Mouse (Mus musculus) MEL (cell line): ENCODE measurements around the gene Grip1. TPM values are rescaled to one million over a fixed set of nuclear protein-coding genes. Genes with fewer than 3 reads are reported as not detected.

Experiments used
- DNase-seq: peaks from one replicate; pipeline ENCODE4 v3.0.0; 2011; ENCODE audit warnings: low read depth, low spot score
- H3K27ac ChIP-seq: 2 replicates; pipeline ENCODE4 v1.5.1; 2012; ENCODE audit warnings: low read depth, mild to moderate bottlenecking, control low read depth, low read length, moderate library complexity; ENCODE audit not compliant: control insufficient read depth
- H3K27me3 ChIP-seq, 2 experiments: fragments of 150-350 bp in 1 of 2; sonication (generic) in 1 of 2; 2 replicates each; pipeline ENCODE4 v1.6.1; 2012; ENCODE audit warnings: low read length in 2 of 2, mild to moderate bottlenecking in 2 of 2, improper control_type of control experiment in 1 of 2, moderate library complexity in 1 of 2; ENCODE audit not compliant: insufficient read depth in 2 of 2, control insufficient read depth in 1 of 2
- H3K36me3 ChIP-seq, 2 experiments: 2 replicates each; pipeline ENCODE4 v1.6.1; 2012 to 2014; ENCODE audit warnings: low read length in 2 of 2, improper control_type of control experiment in 1 of 2, inconsistent platforms in 1 of 2, mild to moderate bottlenecking in 1 of 2; ENCODE audit not compliant: insufficient read depth in 2 of 2, control insufficient read depth in 1 of 2
- H3K4me1 ChIP-seq, 2 experiments: fragments of 150-350 bp in 1 of 2; sonication (generic) in 1 of 2; 2 replicates each; pipeline ENCODE4 v1.6.1; 2012; ENCODE audit warnings: low read length in 2 of 2, improper control_type of control experiment in 1 of 2, mild to moderate bottlenecking in 1 of 2; ENCODE audit not compliant: insufficient read depth in 2 of 2, control insufficient read depth in 1 of 2
- H3K4me3 ChIP-seq, 2 experiments: fragments of 150-350 bp in 1 of 2; sonication (generic) in 1 of 2; 2 replicates each; pipeline ENCODE4 v1.5.1; 2012; ENCODE audit warnings: low read depth in 2 of 2, low read length in 2 of 2, mild to moderate bottlenecking in 2 of 2, moderate library complexity in 2 of 2, control low read depth in 1 of 2, improper control_type of control experiment in 1 of 2; ENCODE audit not compliant: control insufficient read depth in 1 of 2, insufficient read depth in 1 of 2
- H3K79me2 ChIP-seq: 2 replicates; pipeline ENCODE4 v1.6.1; 2012; ENCODE audit warnings: mild to moderate bottlenecking, low read length, moderate library complexity; ENCODE audit not compliant: control insufficient read depth, poor library complexity, insufficient read depth
- H3K9ac ChIP-seq: 2 replicates; pipeline ENCODE4 v1.6.1; 2012; ENCODE audit warnings: low read depth, mild to moderate bottlenecking, control low read depth, low read length, moderate library complexity; ENCODE audit not compliant: control insufficient read depth, poor library complexity, severe bottlenecking
- H3K9me3 ChIP-seq: fragments of 150-350 bp; sonication (generic); replicated peaks from 2 replicates; pipeline ENCODE4 v1.6.1; 2012; ENCODE audit warnings: mild to moderate bottlenecking, low read length, improper control_type of control experiment, moderate library complexity; ENCODE audit not compliant: insufficient read depth
- CTCF ChIP-seq, 3 experiments: IDR thresholded peaks in 2 of 3; conservative IDR thresholded peaks in 1 of 3; 2 replicates each; pipeline ENCODE4 v1.5.1; 2011 to 2012; ENCODE audit warnings: low read length in 3 of 3, low read depth in 2 of 3, mild to moderate bottlenecking in 2 of 3, improper control_type of control experiment in 1 of 3, inconsistent platforms in 1 of 3, mixed read lengths in 1 of 3, moderate library complexity in 1 of 3; ENCODE audit not compliant: control insufficient read depth in 1 of 3, insufficient read depth in 1 of 3, poor library complexity in 1 of 3, severe bottlenecking in 1 of 3
- E2F4 ChIP-seq: IDR thresholded peaks from 2 replicates; pipeline ENCODE4 v1.6.1; 2011; ENCODE audit warnings: low read depth, low read length, improper control_type of control experiment, borderline replicate concordance
- ELF1 ChIP-seq: IDR thresholded peaks from 2 replicates; pipeline ENCODE4 v1.6.1; 2014; ENCODE audit warnings: low read depth, mild to moderate bottlenecking, inconsistent platforms, low read length, improper control_type of control experiment, moderate library complexity
- GATA1 ChIP-seq: IDR thresholded peaks from 2 replicates; pipeline ENCODE4 v1.6.1; 2011; ENCODE audit warnings: low read depth, low read length, improper control_type of control experiment
- HCFC1 ChIP-seq: IDR thresholded peaks from 2 replicates; pipeline ENCODE4 v1.6.1; 2012; ENCODE audit warnings: low read depth, mild to moderate bottlenecking, inconsistent platforms, low read length, improper control_type of control experiment, moderate library complexity
- JUND ChIP-seq: IDR thresholded peaks from 2 replicates; pipeline ENCODE4 v1.6.1; 2011; ENCODE audit warnings: low read depth, mild to moderate bottlenecking, improper control_type of control experiment, low read length
- MAX ChIP-seq: IDR thresholded peaks from 2 replicates; pipeline ENCODE4 v1.6.1; 2011; ENCODE audit warnings: low read length, improper control_type of control experiment
- NELFE ChIP-seq: IDR thresholded peaks from 2 replicates; pipeline ENCODE4 v1.6.1; 2011; ENCODE audit warnings: low read depth, low read length, improper control_type of control experiment
- POLR2AphosphoS2 ChIP-seq: IDR thresholded peaks from 2 replicates; pipeline ENCODE4 v1.6.1; 2011; ENCODE audit warnings: low read length, improper control_type of control experiment
- POLR2AphosphoS5 ChIP-seq: IDR thresholded peaks from 2 replicates; pipeline ENCODE4 v1.6.1; 2012; ENCODE audit warnings: low read depth, borderline replicate concordance, mild to moderate bottlenecking, inconsistent platforms, low read length, moderate library complexity, mixed read lengths
- RCOR1 ChIP-seq: IDR thresholded peaks from 2 replicates; pipeline ENCODE4 v1.6.1; 2012; ENCODE audit warnings: low read depth, mild to moderate bottlenecking, inconsistent platforms, low read length, improper control_type of control experiment
- SMC3 ChIP-seq: IDR thresholded peaks from 2 replicates; pipeline ENCODE4 v1.6.1; 2011; ENCODE audit warnings: low read depth, low read length, improper control_type of control experiment
- TAL1 ChIP-seq: IDR thresholded peaks from 2 replicates; pipeline ENCODE4 v1.6.1; 2012; ENCODE audit warnings: mild to moderate bottlenecking, inconsistent platforms, low read length, moderate library complexity, mixed read lengths
- TBP ChIP-seq: IDR thresholded peaks from 2 replicates; pipeline ENCODE4 v1.8.0; 2011; ENCODE audit warnings: low read depth, low read length, improper control_type of control experiment
- TCF12 ChIP-seq: IDR thresholded peaks from 2 replicates; pipeline ENCODE4 v1.6.1; 2014; ENCODE audit warnings: low read depth, mild to moderate bottlenecking, inconsistent platforms, low read length, improper control_type of control experiment, moderate library complexity
- USF1 ChIP-seq: IDR thresholded peaks from 2 replicates; pipeline ENCODE4 v1.6.1; 2014; ENCODE audit warnings: low read depth, mild to moderate bottlenecking, inconsistent platforms, low read length, improper control_type of control experiment, moderate library complexity
- USF2 ChIP-seq, 2 experiments: IDR thresholded peaks; 2 replicates each; pipeline ENCODE4 v1.6.1; 2011 to 2012; ENCODE audit warnings: improper control_type of control experiment in 2 of 2, low read length in 2 of 2, borderline replicate concordance in 1 of 2, inconsistent platforms in 1 of 2, low read depth in 1 of 2, mild to moderate bottlenecking in 1 of 2; ENCODE audit not compliant: insufficient read depth in 1 of 2
- ZC3H11A ChIP-seq: IDR thresholded peaks from 2 replicates; pipeline ENCODE4 v1.6.1; 2012; ENCODE audit warnings: low read depth, mild to moderate bottlenecking, inconsistent platforms, low read length, improper control_type of control experiment
- ZKSCAN1 ChIP-seq: IDR thresholded peaks from 2 replicates; pipeline ENCODE4 v1.6.1; 2012; ENCODE audit warnings: low read depth, mild to moderate bottlenecking, inconsistent platforms, low read length, improper control_type of control experiment, moderate library complexity
- ZMIZ1 ChIP-seq: IDR thresholded peaks from 2 replicates; pipeline ENCODE4 v1.6.1; 2012; ENCODE audit warnings: low read depth, mild to moderate bottlenecking, inconsistent platforms, low read length, improper control_type of control experiment, moderate library complexity
- polyA plus RNA-seq, 2 experiments: library from polyadenylated mRNA; stranded (reverse) in 1 of 2; unstranded in 1 of 2; fragments of >175 nt in 1 of 2; fragments of >200 nt in 1 of 2; gene quantifications; 2 replicates each; pipeline versions ENCODE4 v1.2.1 to v1.2.4; 2012; ENCODE audit warnings: low replicate concordance in 2 of 2, low read depth in 1 of 2; ENCODE audit not compliant: insufficient read length in 2 of 2, insufficient read depth in 1 of 2, missing spikeins in 1 of 2
- total RNA-seq: library from RNA; depleted of rRNA; stranded (reverse); fragments of 300-350 nt; gene quantifications from 2 replicates; pipeline ENCODE4 v1.2.3, GENCODE M21; 2012

Grip1 gene
- total and polyA plus RNA-seq, 3 experiments: 0.04 TPM; not detected in 2

GRCm38 (mm10) chr10:120030901-120031300 lies 577.3 kb downstream of the Grip1 start:
- no peak overlapping the region for H3K4me3 ChIP-seq
- H3K4me1 ChIP-seq: no peaks in the 10 kb centered on the region
- H3K27ac ChIP-seq: no peak overlapping the region
- no peaks in the 10 kb centered on the region for H3K36me3 ChIP-seq
- no peaks in the 10 kb centered on the region for H3K79me2 ChIP-seq
- no peak for TF ChIP-seq RCOR1
- TF ChIP-seq POLR2AphosphoS5: no peak
- TF ChIP-seq, all 39 proteins: peak for 0
- Histone ChIP-seq H3K27me3 (no peaks in the 10 kb centered on the region), H3K9ac (no peak overlapping the region), H3K9me3 (no peaks in the 10 kb centered on the region)
- DNase-seq: no peak

- no peaks in the 10 kb centered on the region for H3K4me1 ChIP-seq
- no peaks in the 10 kb centered on the region for H3K9me3 ChIP-seq
- no peak overlapping the region for H3K9ac ChIP-seq
- no peaks in the 10 kb centered on the region for H3K27me3 ChIP-seq
- no peaks in the 10 kb centered on the region for H3K36me3 ChIP-seq
- H3K4me3 ChIP-seq: no peak overlapping the region
- no peaks in the 10 kb centered on the region for H3K79me2 ChIP-seq
- DNase-seq: no peak
- TF ChIP-seq CTCF (IDR thresholded peaks at IDR 0.05 in 2 of 3, conservative IDR thresholded peaks at IDR 0.05 in 1 of 3; ENCODE audit: control insufficient read depth in 1 of 3, insufficient read depth in 1 of 3, low read depth in 2 of 3, low read length in 3 of 3, poor library complexity in 1 of 3, severe bottlenecking in 1 of 3): no peak
- no peak for TF ChIP-seq HCFC1
- TF ChIP-seq TBP: no peak
- no peak for TF ChIP-seq GATA1
- TF ChIP-seq ZKSCAN1: no peak
- no peak for TF ChIP-seq POLR2AphosphoS2
- no peak for TF ChIP-seq ZC3H11A
- no peak for TF ChIP-seq USF2 (IDR thresholded peaks at IDR 0.05; ENCODE audit: borderline replicate concordance in 1 of 2, insufficient read depth in 1 of 2, low read depth in 1 of 2, low read length in 2 of 2)
- TF ChIP-seq TCF12: no peak
- no peak for TF ChIP-seq MAX
- TF ChIP-seq JUND: no peak
- no peak for TF ChIP-seq USF1
- TF ChIP-seq ZMIZ1: no peak
- TF ChIP-seq SMC3: no peak
- TF ChIP-seq NELFE: no peak
- no peak for TF ChIP-seq TAL1
- TF ChIP-seq E2F4: no peak
- no peak for TF ChIP-seq ELF1
- TF ChIP-seq, all 39 proteins: peak for 0
- H3K27ac ChIP-seq: no peak overlapping the region
These were observed 577.7 kb downstream of the Grip1 start for GRCm38 (mm10) chr10:120031316-120031715.
